25 mouse cellular contexts compared by ENCODE assay signal in the genomic region with DNA sequence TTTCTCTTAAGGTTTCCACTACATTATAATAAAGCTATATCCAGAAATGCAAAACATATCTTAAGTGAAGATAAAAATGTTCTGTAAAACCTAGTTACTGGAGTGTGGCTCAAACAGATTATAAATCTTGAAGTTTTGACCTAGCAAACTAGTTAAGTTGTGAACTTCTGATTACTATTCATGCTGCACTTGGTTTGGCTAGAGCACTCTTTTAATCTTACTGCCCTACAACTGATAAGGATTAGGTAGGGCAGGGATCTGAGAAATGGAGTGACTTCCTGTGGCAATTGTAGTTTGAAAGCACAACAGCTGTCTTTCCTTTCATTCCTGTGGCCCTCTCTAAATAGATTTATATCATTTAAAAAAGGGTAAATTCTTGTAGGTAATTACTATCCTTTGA. TPM values are rescaled to one million over a fixed set of nuclear protein-coding genes. Genes with fewer than 3 reads are reported as not detected.
"Had no signal": no experiment of that assay in that cellular context is flagged by ENCODE, and none has a peak within 500 bp of the region (broad histone marks: within the 10 kb centered on the region; RNA-seq: fewer than 3 reads in every experiment).

No protein-coding gene starts in this region.

- DNase-seq: gastrocnemius, postnatal 14 days; gastrocnemius, postnatal 36 days; heart, adult 11 months; heart, adult 2 months; heart, postnatal 14 days; heart, postnatal 36 days; kidney, adult 11 months; kidney, adult 2 months; kidney, adult 9 months; kidney, postnatal 14 days; kidney, postnatal 36 days; layer of hippocampus, adult 9-11 months; layer of hippocampus, postnatal 36 days had no signal

- H3K27me3 ChIP-seq: heart, embryonic 13.5 days; heart, embryonic 15.5 days; hindbrain, embryonic 13.5 days; hindbrain, embryonic 15.5 days; kidney, embryonic 15.5 days; limb, embryonic 13.5 days; limb, embryonic 15.5 days had no signal

- H3K9me3 ChIP-seq: heart, embryonic 13.5 days; heart, embryonic 15.5 days; hindbrain, embryonic 13.5 days; hindbrain, embryonic 15.5 days; kidney, embryonic 15.5 days; limb, embryonic 13.5 days; limb, embryonic 15.5 days had no signal

- ATAC-seq: hindbrain, postnatal 0 days; intestine, embryonic 16.5 days had no signal

- H3K36me3 ChIP-seq: hindbrain, embryonic 13.5 days; hindbrain, embryonic 15.5 days; limb, embryonic 15.5 days had no signal

RNA-seq across cellular contexts. Expression of a gene that starts 1.4 kb away (rescaled TPM):
- total RNA-seq: gastrocnemius, adult 8-10 months had no signal
- polyA plus RNA-seq: heart, adult 2 months had no signal

RNA-seq across cellular contexts. Expression of a gene that starts 23.8 kb away (rescaled TPM):
- total RNA-seq: heart, postnatal 14 days; hematopoietic stem cell, adult 5-6 weeks had no signal
- polyA plus RNA-seq: heart, adult 2 months; large intestine, adult 2 months had no signal
